Mouse (Mus musculus) cerebellum, adult 2 months (tissue): ENCODE measurements at regions not wholly inside any gene's neighbourhood (a gene's known extent, or its start where the extent isn't known, plus 50 kb on each side); places are given as distances from the start of the nearest gene placed in this dataset.
"Not testable (repeated sequence)": the region's sequence is repeated elsewhere in the genome, so short reads cannot be mapped to it uniquely, and the experiment has no call there.

Source experiments
- CTCF ChIP-seq: fragments of 200-500 bp; IDR thresholded peaks from 2 replicates; pipeline ENCODE4 v1.5.1; 2011; ENCODE audit warnings: low read depth, mild to moderate bottlenecking, control low read depth, low read length, moderate library complexity, borderline replicate concordance; ENCODE audit not compliant: insufficient read depth
- POLR2A ChIP-seq: fragments of 200-500 bp; IDR thresholded peaks from 2 replicates; pipeline ENCODE4 v1.6.1; 2011; ENCODE audit warnings: low read length, control low read depth, borderline replicate concordance; ENCODE audit not compliant: insufficient read depth

DNA sequence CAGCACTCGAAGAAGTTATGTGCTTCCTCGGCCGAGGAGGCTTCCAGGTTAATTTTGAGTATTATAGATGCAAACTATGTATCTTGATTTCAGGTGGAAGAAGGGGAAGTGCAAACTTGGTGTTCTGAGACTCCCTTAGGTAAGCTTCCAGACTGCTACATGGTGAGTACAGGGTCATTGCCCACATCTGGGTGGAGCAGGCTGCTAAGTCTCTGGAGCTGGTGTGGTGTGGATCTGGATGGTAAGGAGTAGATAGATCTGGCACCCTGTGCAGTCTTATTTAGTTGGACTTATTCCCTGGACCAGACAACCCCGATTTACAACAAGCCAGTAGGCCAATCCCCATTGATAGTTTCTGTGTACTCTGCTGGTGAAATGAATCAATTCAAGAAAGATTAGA, 53.9 kb upstream of the Zfp986 start:
- not testable (repeated sequence) for TF ChIP-seq CTCF, POLR2A
